Mouse (Mus musculus): ENCODE results near the gene Gm12248.
A peak's percentile ranks its signal among the peaks of the same experiment; 100 is the strongest.
"Not testable (repeated sequence)": the region's sequence is repeated elsewhere in the genome, so short reads cannot be mapped to it uniquely, and the experiment has no call there.

The Gm12248 gene

GRCm38 (mm10) chr11:58102146-58102545 lies 9.2 kb upstream of the Gm12248 start:
- no peak for DNase-seq

DNA sequence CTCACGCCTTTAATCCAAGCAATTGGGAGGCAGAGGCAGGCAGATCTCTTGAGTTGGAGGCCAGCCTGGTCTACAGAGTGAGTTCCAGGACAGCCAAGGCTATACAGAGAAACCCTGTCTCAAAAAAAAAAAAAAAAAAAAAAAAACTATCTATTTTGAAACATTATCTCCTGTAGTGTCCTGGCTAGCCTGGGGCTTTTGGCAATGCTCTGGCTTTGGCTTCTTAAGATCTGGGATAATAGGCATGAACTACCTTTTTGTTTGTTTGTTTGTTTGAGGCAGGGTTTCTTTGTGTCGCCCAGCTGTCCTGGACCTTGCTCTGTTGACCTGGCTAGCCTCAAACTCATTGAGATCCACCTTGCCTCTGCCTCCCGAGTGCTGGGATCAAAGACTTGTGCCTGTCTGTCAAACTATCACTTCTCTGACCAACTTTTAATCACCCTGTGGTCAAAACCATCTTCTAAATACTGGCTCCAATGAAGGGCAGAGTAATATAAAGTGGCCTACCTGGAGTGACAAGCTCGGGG lies 8.3 kb upstream of the Gm12248 start:
- DNase-seq = no peak

DNA sequence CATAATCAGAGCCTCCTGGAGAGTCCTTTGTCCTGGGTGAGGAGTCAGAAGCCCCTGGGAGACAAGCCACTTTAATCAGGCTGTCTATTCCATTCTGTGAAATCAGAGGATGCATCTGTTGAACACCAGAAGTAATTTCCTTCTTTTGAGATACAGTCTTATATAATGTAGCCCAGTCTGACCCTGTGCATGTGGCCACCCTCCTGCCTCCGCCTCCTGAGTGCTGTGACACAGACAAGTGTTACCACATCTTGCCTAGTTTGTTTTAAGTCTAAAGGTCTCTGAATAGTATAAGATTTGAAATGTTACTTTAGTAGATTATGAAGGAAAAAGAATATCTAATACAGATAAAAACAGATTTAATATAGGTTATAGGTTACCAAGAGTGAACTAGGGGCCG lies 7.1 kb upstream of the Gm12248 start:
- DNase-seq = no peak

DNA sequence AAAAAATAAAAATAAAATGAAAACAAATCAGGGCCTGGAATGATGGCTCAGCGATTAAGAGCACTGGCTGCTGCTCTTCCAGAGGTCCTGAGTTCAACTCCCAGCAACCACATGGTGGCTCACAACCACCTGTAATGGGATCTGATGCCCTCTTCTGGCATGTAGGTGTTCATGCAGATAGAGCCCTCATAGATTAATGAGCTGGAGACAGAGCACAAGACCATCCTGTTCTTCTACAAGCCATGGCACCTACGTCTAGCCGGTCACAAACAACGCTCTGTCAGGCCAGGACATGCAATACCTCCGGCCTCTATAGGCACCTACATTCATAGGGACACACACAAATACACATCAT lies 5.4 kb upstream of the Gm12248 start:
- not testable (repeated sequence) for DNase-seq

- DNase-seq = peak; percentile 67 to 69
These were observed 4.9 kb upstream of the Gm12248 start for GRCm38 (mm10) chr11:58097621-58098365.

DNA sequence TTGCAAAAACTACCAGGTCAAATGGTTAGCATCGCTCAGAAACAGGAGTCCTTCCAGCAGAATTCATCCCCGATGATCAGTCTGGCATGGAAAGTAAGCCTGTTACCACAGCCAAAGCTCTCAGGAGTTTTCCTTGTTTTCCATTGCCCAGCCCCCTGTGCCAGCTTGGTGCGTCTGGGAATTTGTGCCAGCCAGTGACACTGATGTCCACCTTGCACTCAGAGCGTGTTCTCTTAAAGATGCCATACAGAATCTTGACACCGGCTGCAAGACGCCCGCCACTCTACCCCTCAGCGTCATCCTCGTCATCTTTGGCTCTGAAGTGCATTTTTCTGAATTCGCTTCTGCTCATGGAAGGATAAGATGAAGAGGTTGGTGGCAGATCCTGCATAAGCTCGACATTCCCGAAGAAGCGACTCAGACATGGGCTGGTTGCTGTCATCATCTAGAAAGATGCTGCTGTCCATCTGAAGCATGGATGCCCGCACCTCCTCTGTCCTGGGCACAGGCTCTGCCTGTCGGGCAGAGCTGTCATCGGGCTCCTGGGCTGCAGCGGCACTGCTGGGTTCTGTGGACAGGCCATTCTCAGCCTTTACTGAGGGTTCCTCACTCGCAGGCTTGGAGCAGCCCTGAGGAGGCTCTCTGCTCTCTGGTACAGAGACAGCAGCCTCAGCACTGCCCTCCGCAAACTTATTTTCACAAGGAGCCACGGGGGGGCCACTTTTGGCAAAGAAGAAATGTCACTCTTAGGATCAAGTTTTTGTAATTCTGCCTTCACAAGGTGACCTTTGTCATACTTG lies 4.1 kb upstream of the Gm12248 start:
- DNase-seq = peak; percentile 62 to 64

DNA sequence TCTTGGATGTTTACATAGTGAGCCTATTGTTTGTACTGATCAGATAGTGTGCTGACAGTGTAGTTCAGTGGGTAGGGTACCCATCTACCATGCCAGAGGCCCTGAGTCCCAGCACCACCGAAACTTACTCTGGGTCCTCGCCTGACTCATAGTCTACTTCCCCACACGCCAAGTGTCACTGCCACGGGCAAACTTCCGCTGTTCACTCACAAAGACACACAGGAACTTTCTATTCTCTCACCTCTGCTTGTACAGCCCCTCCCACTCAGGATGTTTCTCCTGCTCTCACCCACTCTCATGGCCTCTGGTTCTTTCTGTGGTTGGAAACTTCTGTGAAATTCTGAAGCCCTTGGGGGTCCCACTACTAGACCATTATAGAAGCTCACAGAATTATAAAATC lies 3.2 kb upstream of the Gm12248 start:
- DNase-seq = no peak

GRCm38 (mm10) chr11:58095561-58095960 lies 2.6 kb upstream of the Gm12248 start:
- DNase-seq = no peak

DNA sequence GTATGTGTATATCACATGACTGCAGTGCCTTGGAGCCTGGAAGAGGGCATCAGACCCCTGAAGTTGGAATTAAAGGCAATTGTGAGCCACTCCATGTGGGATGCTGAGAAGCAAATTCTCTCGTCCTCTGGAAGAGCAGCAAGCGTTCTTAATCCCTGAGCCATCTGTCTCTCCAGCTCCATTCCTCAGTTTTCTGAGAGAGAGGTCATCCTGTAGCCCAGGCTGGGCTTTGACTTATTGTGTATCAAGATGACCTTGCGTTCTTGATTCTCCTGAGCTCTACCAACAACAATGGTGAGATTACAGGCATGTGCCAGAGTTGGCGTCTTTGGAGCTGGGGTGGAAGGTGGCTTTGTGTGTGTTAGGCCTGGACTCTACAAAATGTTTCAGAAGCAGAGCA lies 1.8 kb upstream of the Gm12248 start:
- DNase-seq = no peak

- no peak for DNase-seq
These were observed 393 bp downstream of the Gm12248 start for GRCm38 (mm10) chr11:58092541-58092940.

GRCm38 (mm10) chr11:58081716-58082115 lies 11.2 kb downstream of the Gm12248 start:
- peak; percentile 65 to 74 for DNase-seq

DNA sequence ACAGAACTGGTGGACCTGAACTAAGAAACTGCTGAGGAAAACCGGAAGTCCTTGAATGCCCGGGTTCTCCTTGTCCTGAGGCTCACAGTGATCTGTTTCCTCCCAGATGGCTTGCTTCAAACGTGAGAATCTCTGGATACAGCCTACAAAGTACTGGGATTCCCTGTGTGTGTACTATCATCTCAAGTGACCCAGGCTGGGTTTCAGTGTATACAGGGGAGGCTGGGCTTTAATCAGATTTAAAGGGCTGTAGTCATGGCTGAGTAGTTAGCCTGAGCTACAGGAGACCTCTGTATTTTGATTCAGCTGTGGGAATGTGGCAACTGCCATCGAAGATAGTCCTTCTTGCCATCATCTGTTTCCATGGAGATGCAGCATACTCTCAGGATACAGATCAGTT lies 15.7 kb downstream of the Gm12248 start:
- DNase-seq = no peak

DNA sequence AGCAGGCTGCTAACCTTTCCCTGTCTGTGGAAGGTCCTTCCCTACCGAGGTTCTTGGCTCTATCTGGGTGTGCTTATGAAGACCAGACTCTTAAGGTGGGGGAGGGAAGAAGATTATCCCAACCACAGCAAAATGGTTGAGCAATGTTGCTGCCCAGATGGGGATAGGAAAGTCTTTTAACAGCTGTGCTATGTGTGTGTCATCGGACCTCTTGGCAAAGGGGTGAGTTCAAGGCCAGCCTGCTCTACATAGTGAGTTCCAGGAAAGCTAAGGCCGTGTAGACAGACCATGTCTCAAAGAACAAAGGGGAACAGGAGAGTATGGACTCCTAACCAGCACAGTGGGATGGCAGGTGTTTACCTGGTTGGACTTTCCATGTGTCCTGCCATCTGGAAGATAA lies 20.0 kb downstream of the Gm12248 start:
- no peak for DNase-seq

- DNase-seq = no peak
These were observed 27.9 kb downstream of the Gm12248 start for GRCm38 (mm10) chr11:58065025-58065424.

- no peak for DNase-seq
These were observed 30.3 kb downstream of the Gm12248 start for GRCm38 (mm10) chr11:58062586-58062985.

GRCm38 (mm10) chr11:58061218-58061617 lies 31.7 kb downstream of the Gm12248 start:
- peak; percentile 75 to 77 for DNase-seq

DNA sequence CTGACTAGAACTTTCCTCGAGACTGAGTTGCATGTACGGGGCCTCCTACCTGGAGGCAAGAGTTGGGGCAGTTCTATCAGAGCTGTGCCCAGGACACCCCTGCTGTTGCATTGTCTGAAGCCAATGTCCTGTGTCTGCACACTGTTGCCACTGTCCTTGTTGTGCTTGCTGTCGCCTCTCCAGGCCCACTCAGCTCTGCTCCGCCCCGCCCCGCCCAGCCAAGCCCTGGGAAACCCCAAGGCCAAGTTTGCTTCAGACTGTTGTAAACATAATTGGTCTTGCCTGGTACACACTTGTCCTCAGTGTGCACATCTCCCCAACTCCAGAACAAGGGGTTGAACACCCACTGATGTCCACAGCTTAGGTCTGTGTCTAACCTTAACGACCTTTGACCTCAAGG lies 33.2 kb downstream of the Gm12248 start:
- DNase-seq = not testable (repeated sequence)

DNA sequence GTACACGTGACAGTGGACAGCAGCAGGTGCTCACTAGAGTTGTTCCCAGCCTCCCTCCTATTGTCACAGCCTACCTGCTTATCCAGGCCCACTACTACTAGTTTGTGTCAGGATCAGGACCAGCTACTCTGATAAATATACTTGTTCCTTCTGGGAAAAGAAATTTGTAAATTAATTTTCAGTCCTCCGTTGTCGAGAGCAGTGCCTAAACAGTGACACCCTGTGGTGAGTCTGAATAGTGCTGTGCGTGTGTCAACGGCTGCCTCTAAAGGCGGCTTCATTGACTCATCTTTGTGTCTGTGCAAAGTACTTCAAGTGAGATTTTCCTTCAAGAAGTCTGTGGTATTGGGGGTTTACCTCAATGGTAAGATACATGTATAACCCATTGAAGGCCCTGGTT lies 35.5 kb downstream of the Gm12248 start:
- peak; percentile 62 to 64 for DNase-seq

DNA sequence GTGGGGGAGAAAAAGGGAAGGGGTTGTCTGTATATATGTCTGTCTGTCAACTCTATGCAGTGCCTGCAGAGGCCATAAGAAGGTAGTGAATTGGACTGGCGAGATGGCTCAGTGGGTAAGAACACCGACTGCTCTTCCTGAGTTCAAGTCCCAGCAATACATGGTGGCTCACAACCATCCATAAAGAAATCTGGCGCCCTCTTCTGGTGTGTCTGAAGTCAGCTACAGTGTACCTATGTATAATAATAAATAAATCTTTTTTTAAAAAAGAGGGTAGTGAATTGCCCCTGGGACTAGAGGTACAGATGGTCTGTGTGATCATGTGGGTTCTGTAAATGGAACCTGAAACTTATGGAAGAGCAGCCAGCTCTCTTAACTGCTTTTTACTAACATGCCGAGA lies 46.5 kb downstream of the Gm12248 start:
- DNase-seq = no peak

- DNase-seq = no peak
These were observed 50.0 kb downstream of the Gm12248 start for GRCm38 (mm10) chr11:58042861-58043431.

DNA sequence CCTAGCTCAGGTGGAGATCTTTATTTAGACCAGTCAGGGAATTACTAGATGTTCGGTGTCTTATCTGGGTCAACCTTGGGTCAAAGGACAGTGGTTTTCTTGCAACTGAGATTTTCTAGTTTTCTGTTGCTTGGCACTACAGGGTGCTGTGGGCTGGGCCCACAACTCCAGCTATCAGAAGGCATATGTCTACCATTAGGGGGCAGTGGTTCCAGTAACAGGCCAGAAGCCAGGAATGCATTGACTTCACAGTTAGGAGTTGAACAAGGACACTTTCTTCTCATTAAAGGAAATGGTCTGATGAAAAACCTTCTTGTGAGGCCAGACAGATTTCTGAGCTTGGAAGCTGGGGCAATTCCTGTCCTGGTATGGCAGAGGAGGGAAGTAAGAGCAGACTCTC lies 53.9 kb downstream of the Gm12248 start:
- peak; percentile 40 to 43 for DNase-seq

DNA sequence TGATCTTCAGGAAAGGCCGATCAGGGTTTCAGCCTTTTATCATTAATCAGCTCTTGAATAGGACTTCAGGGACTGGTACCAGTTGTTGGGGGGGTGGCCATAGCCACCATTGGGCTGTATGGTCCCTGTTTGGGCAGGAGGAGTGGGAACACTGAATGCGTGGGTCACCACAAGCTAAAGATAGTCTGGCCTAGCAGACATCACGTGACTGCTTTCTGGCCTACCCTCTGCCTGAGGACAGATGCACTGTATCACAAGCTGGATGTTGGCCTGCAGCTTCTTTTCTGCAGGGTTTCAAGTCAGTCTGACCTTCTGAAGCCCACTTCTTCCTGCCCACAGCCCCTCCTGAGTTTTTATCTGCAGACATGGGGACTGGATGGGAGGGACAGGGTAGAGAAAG lies 59.3 kb downstream of the Gm12248 start:
- no peak for DNase-seq

DNA sequence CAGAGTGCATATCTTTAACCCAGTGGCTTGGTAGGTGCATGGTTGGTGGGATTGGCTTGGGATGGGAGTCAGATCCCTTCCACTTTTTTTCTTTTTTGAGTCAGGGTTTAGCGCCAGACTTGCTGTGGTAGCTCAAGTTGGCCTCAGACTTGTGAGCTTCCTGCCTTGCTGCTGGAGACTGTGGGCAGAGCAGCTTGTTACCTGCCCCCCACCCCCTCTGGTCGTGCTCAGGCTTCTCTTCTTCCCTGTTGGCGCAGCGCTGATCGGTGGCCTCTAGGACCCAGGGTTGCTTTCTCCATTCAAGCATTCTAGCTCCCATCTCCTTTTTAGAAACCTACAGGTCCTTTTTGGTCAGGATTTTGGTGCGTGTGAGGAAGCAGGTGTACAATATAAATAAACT lies 61.8 kb downstream of the Gm12248 start:
- DNase-seq = no peak

- DNase-seq = no peak
These were observed 63.1 kb downstream of the Gm12248 start for GRCm38 (mm10) chr11:58029869-58030268.

Measured in cerebellum, adult 18-20 months (tissue).